Mouse (Mus musculus) lung, embryonic 16.5 days (tissue): ENCODE results near the gene Trmt13. TPM values are rescaled to one million over a fixed set of nuclear protein-coding genes. Genes with fewer than 3 reads are reported as not detected.
A peak's percentile ranks its signal among the peaks of the same experiment; 100 is the strongest.
"Not testable (repeated sequence)": the region's sequence is repeated elsewhere in the genome, so short reads cannot be mapped to it uniquely, and the experiment has no call there.

Experiments used
- ATAC-seq: fragments of 200-750 bp; cut with Nextera tagmentation; 2 replicates; pipeline ENCODE4 v1.8.0; 2017; ENCODE audit warnings: low read depth, mild to moderate bottlenecking, moderate library complexity
- H3K27ac ChIP-seq: fragments of 300-500 bp; sonication (generic); 2 replicates; pipeline ENCODE4 v1.5.1; 2014; ENCODE audit warnings: mild to moderate bottlenecking, control low read depth, low read length
- H3K27me3 ChIP-seq: fragments of 300-500 bp; sonication (generic); 2 replicates; pipeline ENCODE4 v1.6.1; 2014; ENCODE audit warnings: low read depth, low read length, mixed read lengths; ENCODE audit not compliant: control insufficient read depth, insufficient read depth
- H3K36me3 ChIP-seq: fragments of 300-500 bp; sonication (generic); 2 replicates; pipeline ENCODE4 v1.6.1; 2014; ENCODE audit warnings: low read length; ENCODE audit not compliant: control insufficient read depth, insufficient read depth
- H3K4me1 ChIP-seq: fragments of 300-500 bp; sonication (generic); replicated peaks from 2 replicates; pipeline ENCODE4 v1.6.1; 2014; ENCODE audit warnings: low read length, mixed read lengths; ENCODE audit not compliant: control insufficient read depth, insufficient read depth
- H3K4me2 ChIP-seq: fragments of 300-500 bp; sonication (generic); 2 replicates; pipeline ENCODE4 v1.6.1; 2014; ENCODE audit warnings: low read depth, low read length, control low read depth
- H3K4me3 ChIP-seq: fragments of 300-500 bp; sonication (generic); 2 replicates; pipeline ENCODE4 v1.5.1; 2014; ENCODE audit warnings: mild to moderate bottlenecking, low read length, control low read depth
- H3K9ac ChIP-seq: fragments of 300-500 bp; sonication (generic); 2 replicates; pipeline ENCODE4 v1.6.1; 2014; ENCODE audit warnings: low read length, control low read depth
- H3K9me3 ChIP-seq: fragments of 300-500 bp; sonication (generic); 2 replicates; pipeline ENCODE4 v1.6.1; 2016; ENCODE audit warnings: low read length; ENCODE audit not compliant: control insufficient read depth
- WGBS: fragments of 180-500 bp; shearing (Covaris S2); extraction: QIAGEN DNeasy Blood & Tissue Kit; methylation state at CpG from one replicate; pipeline ENCODE4 v1.1.7; 2014; 5-methylcytosine and 5-hydroxymethylcytosine counted together
- polyA plus RNA-seq: library from polyadenylated mRNA; unstranded; fragments of >200 nt; fragmentation: Nextera tagmentation; extraction: Ambion mirVana; gene quantifications from 2 replicates; pipeline ENCODE4 v1.2.1, GENCODE M21; 2015

Trmt13 gene
- polyA plus RNA-seq = 24.6 and 28.1 TPM in 2 replicates

DNA sequence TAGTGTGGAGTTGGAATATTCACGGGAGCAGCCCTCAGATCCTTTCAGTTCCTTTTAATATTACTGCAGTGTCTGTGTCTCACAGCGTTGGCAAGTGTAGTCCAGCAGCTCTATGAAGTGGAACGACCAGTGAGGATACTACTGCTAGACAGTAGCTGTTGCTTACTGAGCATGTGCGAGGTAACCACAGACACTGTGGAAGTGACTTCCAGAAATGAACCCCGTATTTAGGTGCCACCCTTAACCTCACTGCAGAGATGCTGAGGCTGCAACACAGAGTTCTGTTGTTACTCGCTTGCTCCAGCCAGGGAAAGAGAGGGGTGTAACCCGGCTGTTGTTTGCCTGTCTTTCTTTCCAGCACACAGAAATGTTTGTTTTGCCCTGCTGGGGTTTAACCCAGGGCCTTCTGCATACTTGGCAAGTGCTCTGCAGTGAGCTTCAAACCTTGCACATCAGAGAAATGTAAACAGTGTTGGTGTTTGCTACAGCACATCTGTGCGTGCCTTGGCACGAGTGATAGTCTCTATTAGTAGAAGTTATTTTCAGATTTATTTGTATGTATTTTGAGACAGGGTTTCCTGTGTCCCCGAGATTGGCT is at the start of gene Trmt13:
TSS of gene Trmt13 (minus strand) at position 293 of the 598 bp plus-strand sequence.
- Histone ChIP-seq H3K36me3 (peaks cover 17% of the 10 kb centered on the region), H3K9ac (no peak within 1 kb of the TSS), H3K4me3 (no peak within 1 kb of the TSS), H3K4me2 (no peak within 1 kb of the TSS), H3K9me3 (no peaks in the 10 kb centered on the region), H3K27ac (0 out of 2 replicates have a peak within 1 kb of the TSS, but pooled peaks have one; percentile 44), H3K4me1 (no peaks in the 10 kb centered on the region; the same call in 1 of the 2 replicates), H3K27me3 (no peaks in the 10 kb centered on the region)
- WGBS = 48% methylated on average over 10 of the region's 10 CpGs
- ATAC-seq = peak; percentile 52

- Histone ChIP-seq H3K9ac (peak within 1 kb of the TSS; percentile 92), H3K9me3 (no peaks in the 10 kb centered on the region), H3K36me3 (no peaks in the 10 kb centered on the region), H3K4me3 (peak within 1 kb of the TSS; percentile 83), H3K27ac (peak within 1 kb of the TSS; percentile 90), H3K4me2 (peak within 1 kb of the TSS; percentile 73), H3K4me1 (peaks cover 22% of the 10 kb centered on the region), H3K27me3 (no peaks in the 10 kb centered on the region)
- peak; percentile 100 for ATAC-seq
- under 1% methylated on average over 39 of the region's 39 CpGs for WGBS
Measured at GRCm38 (mm10) chr3:116662463-116662863, 48.1 kb upstream of the Trmt13 start, which contains the start of gene Mfsd14a. Mfsd14a (minus strand) TSS chr3:116662677.

DNA sequence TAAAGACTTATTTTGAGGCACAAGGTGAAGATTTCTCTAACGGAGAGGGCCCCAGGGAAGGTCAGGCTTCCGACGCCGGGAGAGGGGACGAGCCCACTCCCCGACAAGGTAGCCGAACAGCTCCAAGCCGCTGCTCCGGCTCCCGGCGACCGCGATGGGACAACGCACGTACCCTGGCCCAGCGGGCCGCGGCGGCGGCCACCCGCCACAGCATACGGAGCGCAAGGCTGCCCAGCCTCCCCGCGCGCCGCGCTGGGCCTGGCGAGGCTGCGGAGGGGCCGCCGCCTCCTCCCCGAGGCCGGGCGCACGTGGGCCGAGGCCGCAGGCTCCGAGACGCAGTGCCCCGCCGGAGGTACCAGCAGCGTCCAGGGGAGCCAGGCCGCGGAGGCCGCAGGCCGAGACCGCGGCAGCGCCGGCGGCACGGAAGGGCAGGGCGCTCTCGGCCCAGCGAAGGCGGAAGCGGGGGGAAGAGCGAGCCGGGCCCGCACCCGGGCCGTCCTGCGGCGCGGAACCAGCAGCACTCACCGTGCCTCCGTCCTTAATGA is 47.6 kb upstream of the Trmt13 start:
- ATAC-seq = peak; percentile 89
- Histone ChIP-seq H3K4me3 (peak overlapping the region; percentile 83), H3K27me3 (no peaks in the 10 kb centered on the region), H3K27ac (peak overlapping the region; percentile 90), H3K9me3 (no peaks in the 10 kb centered on the region), H3K4me2 (peak overlapping the region; percentile 73), H3K36me3 (no peaks in the 10 kb centered on the region), H3K9ac (peak overlapping the region; percentile 92), H3K4me1 (peaks cover 24% of the 10 kb centered on the region)
- WGBS = under 1% methylated on average over 55 of the region's 68 CpGs

GRCm38 (mm10) chr3:116661288-116661869 is 47.0 kb upstream of the Trmt13 start:
- WGBS = 2% methylated on average over 16 of the region's 16 CpGs
- Histone ChIP-seq H3K27ac (peak overlapping the region; percentile 90), H3K4me1 (peaks cover 24% of the 10 kb centered on the region), H3K4me3 (peak overlapping the region; percentile 83), H3K9me3 (no peaks in the 10 kb centered on the region), H3K36me3 (no peaks in the 10 kb centered on the region), H3K4me2 (peak overlapping the region; percentile 73), H3K9ac (peak overlapping the region; percentile 92), H3K27me3 (no peaks in the 10 kb centered on the region)
- ATAC-seq = no peak

DNA sequence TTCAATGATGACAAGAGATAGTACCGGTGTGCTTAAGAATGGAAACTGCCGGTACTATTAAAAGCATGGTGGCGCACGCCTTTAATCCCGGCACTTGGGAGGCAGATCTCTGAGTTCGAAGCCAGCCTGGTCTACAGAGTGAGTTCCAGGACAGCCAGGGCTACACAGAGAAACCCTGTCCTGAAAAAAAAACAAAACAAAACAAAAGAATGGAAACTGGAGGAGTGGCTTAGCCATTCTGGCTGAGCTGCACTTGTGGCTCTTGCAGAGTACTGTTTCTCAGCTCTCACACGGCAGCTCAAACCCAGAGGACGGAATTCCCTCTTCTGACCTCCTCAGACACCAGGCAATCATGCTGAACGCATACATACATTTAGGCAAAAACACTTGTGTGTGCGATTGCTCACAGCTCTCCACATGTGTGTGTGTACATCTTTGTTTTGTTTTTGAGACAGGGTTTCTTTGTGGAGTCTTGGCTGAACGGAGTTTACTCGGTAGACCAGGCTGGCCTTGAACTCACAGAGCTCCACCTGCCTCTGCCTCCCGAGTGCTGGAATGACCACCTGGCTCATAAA is 45.6 kb upstream of the Trmt13 start:
- Histone ChIP-seq H3K9me3 (no peaks in the 10 kb centered on the region), H3K4me2 (no peak overlapping the region), H3K9ac (no peak overlapping the region), H3K27ac (no peak overlapping the region), H3K4me1 (peaks cover 28% of the 10 kb centered on the region), H3K36me3 (no peaks in the 10 kb centered on the region), H3K27me3 (no peaks in the 10 kb centered on the region), H3K4me3 (no peak overlapping the region)
- ATAC-seq = no peak
- WGBS = 79% methylated on average over 13 of the region's 13 CpGs

GRCm38 (mm10) chr3:116658928-116659565 is 44.7 kb upstream of the Trmt13 start:
- H3K9ac ChIP-seq = no peak overlapping the region
- WGBS = 77% methylated on average over 15 of the region's 15 CpGs
- H3K27me3 ChIP-seq = no peaks in the 10 kb centered on the region
- H3K9me3 ChIP-seq = no peaks in the 10 kb centered on the region
- peaks cover 28% of the 10 kb centered on the region for H3K4me1 ChIP-seq
- no peak overlapping the region for H3K4me2 ChIP-seq
- H3K4me3 ChIP-seq = no peak overlapping the region
- ATAC-seq = no peak
- H3K27ac ChIP-seq = no peak overlapping the region
- no peaks in the 10 kb centered on the region for H3K36me3 ChIP-seq

DNA sequence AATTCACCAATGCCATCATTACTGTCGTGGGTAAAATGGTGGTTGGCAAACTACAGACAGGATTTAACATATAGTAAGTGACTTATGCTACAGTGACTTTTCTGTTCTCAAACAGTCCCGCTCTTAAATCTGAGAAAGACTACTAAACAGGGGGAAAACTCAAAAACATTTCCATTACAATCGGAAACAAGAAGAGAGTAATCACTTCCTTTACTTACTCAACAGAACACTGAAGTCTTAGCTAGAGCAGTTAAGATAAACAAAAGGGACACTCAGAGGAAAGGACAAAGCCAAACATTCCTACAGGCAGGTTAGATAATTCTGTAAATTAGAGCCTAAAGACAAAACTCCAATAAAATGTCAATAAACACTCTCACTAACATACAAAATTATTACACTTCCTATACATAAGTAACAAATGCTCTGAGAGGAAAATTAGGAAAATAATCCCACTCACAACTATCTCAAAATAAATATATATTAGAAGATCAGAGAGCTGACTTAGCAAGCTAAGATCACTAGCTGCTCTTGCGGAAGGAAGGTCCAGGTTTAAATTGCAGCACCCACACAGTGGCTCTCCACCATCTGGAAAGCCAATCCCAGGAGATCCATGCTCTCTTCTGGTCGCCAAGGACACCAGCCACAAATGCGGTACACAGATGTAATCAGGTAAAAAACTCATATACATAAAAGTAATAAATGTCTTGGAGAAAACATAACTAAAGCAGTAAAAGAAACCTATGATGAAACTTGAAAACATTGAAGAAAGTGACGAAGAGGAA is 42.0 kb upstream of the Trmt13 start:
- no peak overlapping the region; the same call in 1 of the 2 replicates for H3K4me2 ChIP-seq
- no peak for ATAC-seq
- no peak overlapping the region for H3K27ac ChIP-seq
- H3K27me3 ChIP-seq = no peaks in the 10 kb centered on the region
- 60% methylated on average over 7 of the region's 7 CpGs for WGBS
- H3K4me3 ChIP-seq = no peak overlapping the region
- H3K4me1 ChIP-seq = peaks cover 24% of the 10 kb centered on the region
- no peaks in the 10 kb centered on the region for H3K9me3 ChIP-seq
- H3K9ac ChIP-seq = no peak overlapping the region
- H3K36me3 ChIP-seq = no peaks in the 10 kb centered on the region

- H3K4me1 ChIP-seq = peaks cover 14% of the 10 kb centered on the region
- H3K36me3 ChIP-seq, H3K9me3 ChIP-seq, H3K4me2 ChIP-seq, ATAC-seq, H3K27me3 ChIP-seq, H3K4me3 ChIP-seq, H3K27ac ChIP-seq, H3K9ac ChIP-seq: not testable (repeated sequence)
- WGBS = 89% methylated on average over 11 of the region's 11 CpGs
Measured at GRCm38 (mm10) chr3:116654051-116654450, 39.7 kb upstream of the Trmt13 start.
